Mouse (Mus musculus): ENCODE data around the gene Sox5. TPM values are rescaled to one million over a fixed set of nuclear protein-coding genes. Genes with fewer than 3 reads are reported as not detected.

Sox5 gene
- polyA plus RNA-seq, 1 experiment from 2014 or later, result 22.9 TPM

DNA sequence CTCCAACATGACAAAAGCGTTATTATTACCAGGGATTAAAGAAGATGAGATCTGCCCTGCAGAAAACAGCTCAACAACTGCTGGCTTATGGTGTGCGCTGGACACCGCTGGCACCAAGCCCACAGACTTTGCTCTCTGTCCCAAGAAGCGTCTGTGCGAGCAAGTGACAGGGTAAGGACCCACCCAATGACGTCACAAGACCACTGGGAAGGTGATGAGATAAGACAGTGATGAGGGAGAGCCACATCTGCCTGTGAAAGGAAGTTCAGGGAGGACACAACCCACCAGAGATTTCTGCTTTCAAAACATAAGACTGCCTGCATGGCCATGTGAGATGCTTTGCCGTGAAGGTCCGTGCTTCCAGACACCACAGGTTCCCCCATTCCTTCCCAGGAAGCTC lies 525.3 kb downstream of the Sox5 start:
- Histone ChIP-seq H3K9ac (ENCODE audit: low read length) (no peak overlapping the region), H3K4me3 (ENCODE audit: low read length) (no peak overlapping the region), H3K9me3 (ENCODE audit: control insufficient read depth, low read length) (no peaks in the 10 kb centered on the region), H3K27me3 (ENCODE audit: control insufficient read depth, insufficient read depth, low read depth, low read length) (no peaks in the 10 kb centered on the region), H3K27ac (ENCODE audit: low read length) (no peak overlapping the region), H3K4me2 (ENCODE audit: low read depth, low read length) (no peak overlapping the region), H3K4me1 (replicated peaks; ENCODE audit: control insufficient read depth, insufficient read depth, low read length) (peaks cover 7% of the 10 kb centered on the region), H3K36me3 (ENCODE audit: control insufficient read depth, insufficient read depth, low read length) (no peaks in the 10 kb centered on the region)
- 63% methylated on average over 8 of the region's 8 CpGs for WGBS
- ATAC-seq (ENCODE audit: low read depth), result no peak

DNA sequence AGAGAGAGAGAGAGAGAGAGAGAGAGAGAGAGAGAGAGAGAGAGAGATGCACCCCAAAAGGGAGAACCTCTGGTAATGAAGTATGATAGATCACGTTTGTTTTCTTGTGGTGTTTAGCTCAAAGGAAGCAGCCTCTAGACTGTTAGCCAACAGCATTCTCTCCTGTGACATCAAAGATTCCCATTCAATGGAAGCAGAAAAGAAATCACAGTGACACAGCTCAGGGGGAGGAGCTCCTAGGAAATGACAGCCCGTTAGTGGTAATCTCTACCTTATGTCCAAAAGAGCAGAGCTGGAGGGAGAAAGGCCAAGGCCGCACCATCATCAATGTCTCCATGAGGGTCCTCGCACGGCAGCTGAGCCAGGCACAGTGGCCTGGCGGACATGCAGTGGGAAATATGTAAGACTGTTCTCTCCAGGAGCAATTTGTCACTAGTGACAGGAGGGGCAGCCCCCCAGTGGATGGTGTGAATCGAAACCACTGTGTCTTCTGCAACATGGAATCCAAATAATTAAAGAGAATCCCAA lies 529.5 kb downstream of the Sox5 start:
- Histone ChIP-seq H3K27ac (ENCODE audit: low read length) (no peak overlapping the region), H3K9me3 (ENCODE audit: control insufficient read depth, low read length) (no peaks in the 10 kb centered on the region), H3K4me1 (replicated peaks; ENCODE audit: control insufficient read depth, insufficient read depth, low read length) (peaks cover 7% of the 10 kb centered on the region), H3K4me2 (ENCODE audit: low read depth, low read length) (no peak overlapping the region), H3K4me3 (ENCODE audit: low read length) (no peak overlapping the region), H3K27me3 (ENCODE audit: control insufficient read depth, insufficient read depth, low read depth, low read length) (no peaks in the 10 kb centered on the region), H3K9ac (ENCODE audit: low read length) (no peak overlapping the region), H3K36me3 (ENCODE audit: control insufficient read depth, insufficient read depth, low read length) (no peaks in the 10 kb centered on the region)
- 72% methylated on average over 7 of the region's 7 CpGs for WGBS
- ATAC-seq (ENCODE audit: low read depth), result no peak

DNA sequence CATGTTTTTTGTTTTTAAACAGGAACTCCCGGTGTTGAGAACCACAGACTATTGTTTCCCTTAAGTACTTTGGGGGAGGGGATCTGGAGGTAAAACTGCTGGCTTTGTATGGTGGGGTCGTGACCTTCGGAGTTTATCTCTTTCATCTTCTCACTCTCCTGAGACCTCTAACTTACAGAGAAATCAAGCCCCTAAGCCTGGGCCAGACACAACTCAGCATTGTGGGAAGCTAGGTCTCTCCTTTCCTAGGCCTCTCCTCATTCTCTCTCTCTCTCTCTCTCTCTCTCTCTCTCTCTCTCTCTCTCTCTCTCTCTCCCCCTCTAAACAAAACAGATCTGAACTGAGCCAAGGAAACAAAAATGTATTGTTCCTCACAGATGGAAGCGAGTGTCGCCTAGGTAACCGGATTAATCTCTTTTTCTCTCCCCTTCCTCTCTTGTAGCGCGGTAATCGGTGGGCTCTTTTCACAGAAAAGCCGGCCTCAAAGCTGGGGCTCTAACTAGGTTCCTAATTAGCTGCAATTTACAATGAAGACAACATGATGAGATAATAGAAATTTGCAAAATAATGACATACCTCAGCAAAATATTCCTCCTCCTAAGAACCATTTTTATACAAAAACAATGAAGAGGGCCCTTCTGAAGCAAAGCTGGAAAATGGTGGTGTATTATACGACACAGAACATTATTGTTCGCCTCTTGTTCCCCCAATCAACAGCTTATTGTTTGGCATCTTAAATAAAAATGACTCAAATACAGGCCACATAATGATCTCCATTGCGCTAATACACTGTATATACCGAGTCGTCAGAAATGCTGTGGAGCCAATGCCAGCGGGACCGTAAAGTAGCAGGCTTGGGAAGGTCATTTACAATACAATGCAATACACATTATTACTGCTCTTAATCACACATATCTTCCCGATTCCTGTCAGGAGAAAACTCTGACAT lies 530.3 kb downstream of the Sox5 start:
- Histone ChIP-seq H3K27ac (ENCODE audit: low read length) (no peak overlapping the region), H3K27me3 (ENCODE audit: control insufficient read depth, insufficient read depth, low read depth, low read length) (no peaks in the 10 kb centered on the region), H3K36me3 (ENCODE audit: control insufficient read depth, insufficient read depth, low read length) (no peaks in the 10 kb centered on the region), H3K9me3 (ENCODE audit: control insufficient read depth, low read length) (no peaks in the 10 kb centered on the region), H3K4me2 (ENCODE audit: low read depth, low read length) (no peak overlapping the region), H3K9ac (ENCODE audit: low read length) (no peak overlapping the region), H3K4me3 (ENCODE audit: low read length) (no peak overlapping the region), H3K4me1 (replicated peaks; ENCODE audit: control insufficient read depth, insufficient read depth, low read length) (peaks cover 6% of the 10 kb centered on the region)
- ATAC-seq (ENCODE audit: low read depth), result no peak
- 62% methylated on average over 18 of the region's 18 CpGs for WGBS

DNA sequence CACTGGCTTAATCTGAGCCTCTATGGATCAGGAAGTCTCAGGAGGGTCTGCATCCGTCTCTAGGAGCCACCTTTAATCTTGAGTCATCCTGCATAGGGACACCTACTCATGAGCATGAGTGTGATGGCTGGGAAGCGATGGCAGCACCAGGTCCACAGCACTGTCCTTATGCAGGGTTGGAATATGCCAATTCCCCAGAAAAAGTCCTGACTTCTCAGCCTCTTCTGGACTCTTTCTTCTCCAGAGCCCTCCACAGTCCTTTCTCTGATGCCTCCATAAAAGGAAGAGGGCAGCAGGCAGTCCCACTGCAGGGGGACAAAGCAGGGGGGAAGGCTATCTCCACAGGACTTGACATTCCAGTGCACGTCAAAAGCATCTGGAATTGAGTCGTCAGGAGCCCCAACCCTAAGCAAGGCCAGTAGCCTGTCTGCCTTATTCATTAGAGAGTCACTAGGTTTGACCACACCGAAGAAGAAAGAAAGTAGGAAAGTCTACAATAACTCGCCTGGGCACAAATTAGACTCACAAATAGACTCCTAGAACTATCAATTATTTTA lies 531.1 kb downstream of the Sox5 start:
- no peak overlapping the region for H3K4me3 ChIP-seq (ENCODE audit: low read length)
- H3K9me3 ChIP-seq (ENCODE audit: control insufficient read depth, low read length), result no peaks in the 10 kb centered on the region
- H3K4me1 ChIP-seq (replicated peaks; ENCODE audit: control insufficient read depth, insufficient read depth, low read length), result no peaks in the 10 kb centered on the region
- H3K27ac ChIP-seq (ENCODE audit: low read length), result no peak overlapping the region
- 53% methylated on average over 6 of the region's 6 CpGs for WGBS
- no peaks in the 10 kb centered on the region for H3K27me3 ChIP-seq (ENCODE audit: control insufficient read depth, insufficient read depth, low read depth, low read length)
- no peaks in the 10 kb centered on the region for H3K36me3 ChIP-seq (ENCODE audit: control insufficient read depth, insufficient read depth, low read length)
- H3K4me2 ChIP-seq (ENCODE audit: low read depth, low read length), result no peak overlapping the region
- H3K9ac ChIP-seq (ENCODE audit: low read length), result no peak overlapping the region
- ATAC-seq (ENCODE audit: low read depth), result no peak

DNA sequence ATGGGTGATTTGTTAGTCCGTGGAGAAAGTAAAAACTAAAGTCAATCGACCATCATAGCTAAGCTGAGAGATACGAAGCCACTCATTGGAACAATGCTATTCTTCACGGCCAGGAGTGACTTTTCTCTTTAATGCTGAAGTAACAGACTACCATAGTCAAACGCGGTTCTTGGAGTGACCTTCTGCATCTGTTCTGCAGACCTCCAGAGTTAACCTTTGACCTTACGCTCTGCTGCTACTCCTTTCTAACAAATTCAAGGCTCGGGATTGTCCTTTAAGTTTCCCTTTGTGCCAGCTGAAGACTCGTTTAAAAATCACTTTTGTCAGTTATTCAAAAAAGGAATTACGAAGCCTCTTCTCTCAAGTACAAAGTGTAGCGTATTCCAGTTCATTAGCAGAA lies 545.2 kb downstream of the Sox5 start:
- H3K27ac ChIP-seq (ENCODE audit: low read length), result no peak overlapping the region
- no peaks in the 10 kb centered on the region for H3K9me3 ChIP-seq (ENCODE audit: control insufficient read depth, low read length)
- H3K27me3 ChIP-seq (ENCODE audit: control insufficient read depth, insufficient read depth, low read depth, low read length), result no peaks in the 10 kb centered on the region
- no peak overlapping the region for H3K9ac ChIP-seq (ENCODE audit: low read length)
- no peaks in the 10 kb centered on the region for H3K36me3 ChIP-seq (ENCODE audit: control insufficient read depth, insufficient read depth, low read length)
- whole genome bisulfite sequencing, result 85% methylated on average over 11 of the region's 11 CpGs
- H3K4me2 ChIP-seq (ENCODE audit: low read depth, low read length), result no peak overlapping the region
- H3K4me3 ChIP-seq (ENCODE audit: low read length), result no peak overlapping the region
- ATAC-seq (ENCODE audit: low read depth), result no peak
- H3K4me1 ChIP-seq (replicated peaks; ENCODE audit: control insufficient read depth, insufficient read depth, low read length), result no peaks in the 10 kb centered on the region

DNA sequence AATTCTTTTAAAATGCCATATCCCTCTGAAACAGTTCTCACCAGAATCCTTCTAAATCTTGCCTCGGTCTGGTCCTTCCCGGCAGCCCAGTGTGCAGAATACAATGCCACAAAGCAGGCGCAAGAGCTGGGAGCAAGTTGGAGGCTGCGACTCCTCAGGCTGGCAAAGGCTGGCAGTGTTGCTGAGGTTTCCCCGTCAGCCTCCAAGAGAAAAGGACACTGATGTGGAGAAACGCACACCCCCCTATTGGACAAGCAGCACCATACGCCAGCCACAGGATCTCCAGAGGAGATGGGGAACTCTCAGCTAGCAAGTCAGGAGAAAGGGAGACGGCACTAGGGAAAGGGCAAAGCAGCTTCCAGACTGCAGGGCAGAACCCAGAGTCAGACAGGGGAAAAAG lies 577.8 kb downstream of the Sox5 start:
- no peak overlapping the region for H3K4me3 ChIP-seq (ENCODE audit: low read length)
- H3K27me3 ChIP-seq (ENCODE audit: control insufficient read depth, insufficient read depth, low read depth, low read length), result no peaks in the 10 kb centered on the region; the same call in 1 of the 2 replicates
- H3K9ac ChIP-seq (ENCODE audit: low read length), result no peak overlapping the region
- H3K9me3 ChIP-seq (ENCODE audit: control insufficient read depth, low read length), result no peaks in the 10 kb centered on the region
- H3K4me2 ChIP-seq (ENCODE audit: low read depth, low read length), result no peak overlapping the region
- H3K27ac ChIP-seq (ENCODE audit: low read length), result no peak overlapping the region
- ATAC-seq (ENCODE audit: low read depth), result no peak
- peaks cover 5% of the 10 kb centered on the region; the same call in 1 of the 2 replicates for H3K4me1 ChIP-seq (replicated peaks; ENCODE audit: control insufficient read depth, insufficient read depth, low read length)
- WGBS, result 47% methylated on average over 8 of the region's 8 CpGs
- no peaks in the 10 kb centered on the region for H3K36me3 ChIP-seq (ENCODE audit: control insufficient read depth, insufficient read depth, low read length)

DNA sequence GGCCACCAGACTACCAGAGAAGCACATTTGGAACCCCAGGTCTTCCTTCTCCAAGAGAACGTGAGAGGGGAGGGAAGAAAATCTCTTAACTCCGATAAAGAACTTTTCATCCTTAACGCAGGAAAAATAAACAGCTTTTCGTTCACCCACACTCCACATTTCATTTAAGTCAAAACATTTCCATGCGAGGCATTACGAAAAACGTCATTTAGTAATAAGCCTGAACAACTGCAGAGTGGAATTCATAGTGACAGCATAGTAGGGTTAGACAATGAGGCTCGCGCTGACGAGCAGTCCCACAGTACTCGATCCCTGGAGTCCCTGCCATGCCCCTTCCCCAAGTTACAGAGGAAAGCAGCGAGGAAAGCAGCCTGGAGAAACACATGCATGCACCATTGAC lies 578.8 kb downstream of the Sox5 start:
- Histone ChIP-seq H3K36me3 (ENCODE audit: control insufficient read depth, insufficient read depth, low read length) (no peaks in the 10 kb centered on the region), H3K27ac (ENCODE audit: low read length) (no peak overlapping the region), H3K4me3 (ENCODE audit: low read length) (peak overlapping the region; percentile 9; the same call in 1 of the 2 replicates), H3K9ac (ENCODE audit: low read length) (no peak overlapping the region), H3K4me2 (ENCODE audit: low read depth, low read length) (peak overlapping the region; percentile 28), H3K4me1 (replicated peaks; ENCODE audit: control insufficient read depth, insufficient read depth, low read length) (peaks cover 2% of the 10 kb centered on the region; the same call in 1 of the 2 replicates), H3K9me3 (ENCODE audit: control insufficient read depth, low read length) (no peaks in the 10 kb centered on the region), H3K27me3 (ENCODE audit: control insufficient read depth, insufficient read depth, low read depth, low read length) (no peaks in the 10 kb centered on the region; the same call in 1 of the 2 replicates)
- 30% methylated on average over 12 of the region's 12 CpGs for WGBS
- no peak for ATAC-seq (ENCODE audit: low read depth)

DNA sequence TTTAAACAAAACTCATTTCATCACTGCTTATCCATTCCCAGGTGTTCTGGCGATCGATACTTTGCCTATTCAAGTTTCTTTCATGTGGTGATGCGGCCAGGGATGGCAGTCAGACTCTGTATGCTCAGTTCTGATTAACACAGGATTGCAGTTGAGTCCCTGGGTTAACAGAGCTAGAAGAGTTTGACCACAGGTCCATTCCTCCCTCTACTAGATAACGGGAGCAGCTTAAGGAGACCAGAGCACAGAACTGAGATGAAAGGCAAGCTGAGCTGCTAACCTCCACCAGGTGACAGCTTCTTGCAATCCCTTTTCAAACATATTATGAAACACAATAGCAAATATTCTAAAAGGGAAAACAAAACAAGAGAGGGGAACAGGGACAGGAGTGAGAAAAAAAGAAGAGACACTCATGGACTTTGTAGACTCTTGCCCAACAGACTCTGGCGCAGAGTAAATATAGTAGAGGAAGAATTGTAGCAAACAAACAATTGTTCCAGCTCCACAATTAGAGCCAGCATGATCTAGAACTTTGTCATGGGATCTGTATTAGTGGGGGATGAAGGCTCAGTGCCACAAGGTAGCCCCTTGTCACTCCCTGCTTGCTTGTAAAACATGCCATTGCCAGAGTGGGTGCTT lies 580.3 kb downstream of the Sox5 start:
- Histone ChIP-seq H3K4me1 (replicated peaks; ENCODE audit: control insufficient read depth, insufficient read depth, low read length) (no peaks in the 10 kb centered on the region), H3K27ac (ENCODE audit: low read length) (no peak overlapping the region), H3K4me3 (ENCODE audit: low read length) (no peak overlapping the region), H3K27me3 (ENCODE audit: control insufficient read depth, insufficient read depth, low read depth, low read length) (no peaks in the 10 kb centered on the region; the same call in 1 of the 2 replicates), H3K9me3 (ENCODE audit: control insufficient read depth, low read length) (no peaks in the 10 kb centered on the region), H3K4me2 (ENCODE audit: low read depth, low read length) (no peak overlapping the region), H3K9ac (ENCODE audit: low read length) (no peak overlapping the region), H3K36me3 (ENCODE audit: control insufficient read depth, insufficient read depth, low read length) (no peaks in the 10 kb centered on the region)
- no peak for ATAC-seq (ENCODE audit: low read depth)
- WGBS, result 84% methylated on average over 5 of the region's 5 CpGs
